Mouse (Mus musculus) kidney, adult 2 months (tissue): ENCODE results near the gene Lrrc4.

Experiments used
- CTCF ChIP-seq: fragments of 200-500 bp; conservative IDR thresholded peaks from 2 replicates; pipeline ENCODE4 v1.5.1; 2011; ENCODE audit warnings: low read depth, mild to moderate bottlenecking, control low read depth, low read length, moderate library complexity, mixed read lengths; ENCODE audit not compliant: insufficient read depth, insufficient read length
- POLR2A ChIP-seq: fragments of 200-500 bp; IDR thresholded peaks from one replicate; pipeline ENCODE4 v1.6.1; 2011; ENCODE audit warnings: low read depth, low read length, control low read depth

- TF ChIP-seq POLR2A = no peak
- TF ChIP-seq CTCF = no peak
Measured at GRCm38 (mm10) chr6:28756306-28757018, 75.1 kb downstream of the Lrrc4 start.
